Mouse (Mus musculus): ENCODE data around the gene Wipf1.

Gene Wipf1

DNA sequence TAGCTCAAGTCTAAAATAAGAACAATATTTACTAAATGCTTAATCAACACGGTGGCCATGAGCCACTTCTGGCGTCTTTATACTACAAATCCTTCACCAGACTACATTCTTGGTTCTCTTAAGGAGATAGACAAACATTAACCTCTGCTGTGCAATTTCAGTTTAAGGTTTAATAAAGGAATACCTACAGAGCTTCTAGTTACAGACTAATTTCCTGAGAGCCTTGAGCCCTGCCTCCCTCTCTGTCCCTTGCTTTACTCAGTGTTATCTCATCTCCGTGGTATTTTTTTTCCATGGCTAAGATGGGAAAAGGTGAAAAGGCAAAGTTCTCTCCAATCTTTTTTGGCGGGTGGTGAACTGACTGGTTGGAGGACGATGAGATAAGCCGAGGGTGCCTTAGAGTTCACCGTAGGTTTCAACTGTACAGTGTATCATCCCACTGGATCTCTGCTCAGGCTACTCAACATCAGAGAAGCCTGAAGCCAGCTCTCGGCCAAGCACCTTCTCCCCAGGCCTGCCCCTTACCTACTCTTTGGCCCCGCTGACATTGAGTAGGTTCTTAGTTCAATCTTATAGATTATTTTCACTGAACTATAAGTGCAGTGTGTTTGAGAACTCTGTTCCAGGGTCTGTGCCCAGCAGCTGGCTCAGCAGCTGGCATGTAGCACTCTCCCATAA, 149.1 kb downstream of the Wipf1 start:
- DNase-seq = peak; percentile 7

DNA sequence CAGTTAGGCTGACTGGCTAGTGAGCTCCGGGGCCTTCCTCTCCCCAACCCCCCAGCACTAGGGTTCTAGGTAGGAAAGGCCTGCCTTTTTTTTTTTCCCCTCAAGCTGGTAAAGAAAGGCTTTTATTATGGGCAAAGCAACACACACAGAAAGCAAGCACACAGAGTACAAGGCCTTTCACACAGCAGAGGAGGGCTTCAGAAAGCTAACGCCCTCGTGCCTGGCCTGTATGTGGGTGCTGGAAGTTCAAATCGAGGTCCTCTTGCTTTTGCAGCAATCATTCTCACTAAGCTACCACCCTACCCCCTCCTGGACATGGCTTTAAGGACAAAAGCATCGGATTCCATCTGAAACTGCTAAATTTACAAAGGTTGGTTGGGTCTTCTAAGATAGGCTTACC, 149.9 kb downstream of the Wipf1 start:
- DNase-seq = no peak
